Mouse (Mus musculus) testis, adult 2 months (tissue): ENCODE measurements around the gene Stk38. TPM values are rescaled to one million over a fixed set of nuclear protein-coding genes. Genes with fewer than 3 reads are reported as not detected.

Experiments
- H3K27ac ChIP-seq: fragments of 200-500 bp; 2 replicates; pipeline ENCODE4 v1.5.1; 2012; ENCODE audit warnings: low read depth, low read length; ENCODE audit not compliant: control insufficient read depth, insufficient read depth
- H3K27me3 ChIP-seq: fragments of 200-500 bp; 2 replicates; pipeline ENCODE4 v1.6.1; 2012; ENCODE audit warnings: mild to moderate bottlenecking, low read length, moderate library complexity; ENCODE audit not compliant: control insufficient read depth, insufficient read depth
- H3K36me3 ChIP-seq: fragments of 200-500 bp; 2 replicates; pipeline ENCODE4 v1.6.1; 2012; ENCODE audit warnings: mild to moderate bottlenecking, low read length; ENCODE audit not compliant: control insufficient read depth, insufficient read depth
- H3K4me1 ChIP-seq: fragments of 200-500 bp; 2 replicates; pipeline ENCODE4 v1.6.1; 2012; ENCODE audit warnings: low read length; ENCODE audit not compliant: control insufficient read depth, insufficient read depth
- H3K4me3 ChIP-seq: fragments of 200-500 bp; 2 replicates; pipeline ENCODE4 v1.5.1; 2012; ENCODE audit warnings: low read depth, mild to moderate bottlenecking, low read length, moderate library complexity, mixed read lengths; ENCODE audit not compliant: control insufficient read depth
- CTCF ChIP-seq: fragments of 200-500 bp; IDR thresholded peaks from 2 replicates; pipeline ENCODE4 v1.5.1; 2012; ENCODE audit warnings: low read depth, mild to moderate bottlenecking, inconsistent platforms, low read length, moderate library complexity; ENCODE audit not compliant: control insufficient read depth, insufficient read depth, insufficient replicate concordance
- POLR2A ChIP-seq: fragments of 200-500 bp; IDR thresholded peaks from 2 replicates; pipeline ENCODE4 v1.6.1; 2012; ENCODE audit warnings: low read depth, mild to moderate bottlenecking, inconsistent platforms, low read length, moderate library complexity; ENCODE audit not compliant: control insufficient read depth
- polyA plus RNA-seq: library from polyadenylated mRNA; depleted of rRNA; stranded (reverse); fragments of >200 nt; gene quantifications from 2 replicates; pipeline ENCODE4 v1.2.3, GENCODE M21; 2012

The Stk38 gene
- polyA plus RNA-seq, 1 experiment = 43.7 TPM

- no peak overlapping the region for H3K27ac ChIP-seq
- peaks cover 7% of the 10 kb centered on the region for H3K4me1 ChIP-seq
- TF ChIP-seq POLR2A (no peak), CTCF (no peak)
- no peaks in the 10 kb centered on the region for H3K27me3 ChIP-seq
- H3K36me3 ChIP-seq = no peaks in the 10 kb centered on the region
- H3K4me3 ChIP-seq = no peak overlapping the region
Measured at GRCm38 (mm10) chr17:28930392-28931074, 77.3 kb downstream of the Stk38 start.

- no peak overlapping the region for H3K4me3 ChIP-seq
- TF ChIP-seq POLR2A (no peak), CTCF (no peak)
- H3K36me3 ChIP-seq = no peaks in the 10 kb centered on the region
- H3K27ac ChIP-seq = no peak overlapping the region
- peaks cover 7% of the 10 kb centered on the region for H3K4me1 ChIP-seq
- no peaks in the 10 kb centered on the region for H3K27me3 ChIP-seq
Measured at GRCm38 (mm10) chr17:28929369-28929768, 78.4 kb downstream of the Stk38 start.

- Histone ChIP-seq H3K27ac (no peak overlapping the region), H3K4me1 (peaks cover 7% of the 10 kb centered on the region), H3K27me3 (no peaks in the 10 kb centered on the region), H3K36me3 (no peaks in the 10 kb centered on the region), H3K4me3 (no peak overlapping the region)
- TF ChIP-seq POLR2A (no peak), CTCF (no peak)
Measured at GRCm38 (mm10) chr17:28928004-28928403, 79.8 kb downstream of the Stk38 start.

GRCm38 (mm10) chr17:28926866-28927635 is 80.7 kb downstream of the Stk38 start:
- no peaks in the 10 kb centered on the region for H3K27me3 ChIP-seq
- H3K27ac ChIP-seq = no peak overlapping the region
- H3K4me3 ChIP-seq = no peak overlapping the region
- no peaks in the 10 kb centered on the region for H3K36me3 ChIP-seq
- H3K4me1 ChIP-seq = peaks cover 6% of the 10 kb centered on the region
- no peak for TF ChIP-seq POLR2A
- TF ChIP-seq CTCF = peak; percentile 78; the same call in 1 of the 2 replicates

- Histone ChIP-seq H3K36me3 (no peaks in the 10 kb centered on the region), H3K4me1 (peaks cover 6% of the 10 kb centered on the region), H3K27me3 (no peaks in the 10 kb centered on the region), H3K4me3 (no peak overlapping the region), H3K27ac (no peak overlapping the region)
- TF ChIP-seq CTCF (peak; percentile 74), POLR2A (no peak)
Measured at GRCm38 (mm10) chr17:28926380-28926779, 81.4 kb downstream of the Stk38 start.

- Histone ChIP-seq H3K36me3 (no peaks in the 10 kb centered on the region), H3K27me3 (no peaks in the 10 kb centered on the region)
Measured at GRCm38 (mm10) chr17:28924957-28925595, 82.7 kb downstream of the Stk38 start.

GRCm38 (mm10) chr17:28922096-28922495 is 85.7 kb downstream of the Stk38 start:
- Histone ChIP-seq H3K27me3 (no peaks in the 10 kb centered on the region), H3K4me3 (no peak overlapping the region), H3K36me3 (no peaks in the 10 kb centered on the region), H3K4me1 (peaks cover 4% of the 10 kb centered on the region), H3K27ac (peak overlapping the region; percentile 62)
- TF ChIP-seq CTCF (no peak), POLR2A (no peak)

More at GRCm38 (mm10) chr17:28924957-28925595, 82.7 kb downstream of the Stk38 start:
- no peak overlapping the region for H3K27ac ChIP-seq
- H3K4me3 ChIP-seq = no peak overlapping the region
- no peak for TF ChIP-seq CTCF
- TF ChIP-seq POLR2A = no peak
- H3K4me1 ChIP-seq = peaks cover 4% of the 10 kb centered on the region
